Mouse (Mus musculus) thymus, adult 2 months (tissue): Measurements from ENCODE around the gene Nfia. TPM values are rescaled to one million over a fixed set of nuclear protein-coding genes. Genes with fewer than 3 reads are reported as not detected.

Experiments
- DNase-seq: peaks from one replicate; pipeline ENCODE4 v3.0.0; 2021
- H3K27ac ChIP-seq: fragments of 200-500 bp; 2 replicates; pipeline ENCODE4 v1.5.1; 2012; ENCODE audit warnings: low read length, control low read depth; ENCODE audit not compliant: control insufficient read depth, insufficient read depth
- H3K27me3 ChIP-seq: fragments of 200-500 bp; 2 replicates; pipeline ENCODE4 v1.6.1; 2012; ENCODE audit warnings: mild to moderate bottlenecking, low read length, moderate library complexity, mixed read lengths; ENCODE audit not compliant: control insufficient read depth, insufficient read depth
- H3K36me3 ChIP-seq: fragments of 200-500 bp; 2 replicates; pipeline ENCODE4 v1.6.1; 2012; ENCODE audit warnings: mild to moderate bottlenecking, low read length, moderate library complexity; ENCODE audit not compliant: control insufficient read depth, insufficient read depth
- H3K4me1 ChIP-seq: fragments of 200-500 bp; replicated peaks from 2 replicates; pipeline ENCODE4 v1.6.1; 2012; ENCODE audit warnings: low read length; ENCODE audit not compliant: control insufficient read depth, insufficient read depth
- H3K4me3 ChIP-seq: fragments of 200-500 bp; 2 replicates; pipeline ENCODE4 v1.5.1; 2012; ENCODE audit warnings: mild to moderate bottlenecking, low read length, control low read depth, moderate library complexity; ENCODE audit not compliant: control insufficient read depth, insufficient read depth
- CTCF ChIP-seq: fragments of 200-500 bp; IDR thresholded peaks from 2 replicates; pipeline ENCODE4 v1.5.1; 2012; ENCODE audit warnings: mild to moderate bottlenecking, control low read depth, low read length, moderate library complexity, borderline replicate concordance; ENCODE audit not compliant: control insufficient read depth, poor library complexity, insufficient read depth; ENCODE audit errors: extremely low read depth
- POLR2A ChIP-seq: fragments of 200-500 bp; IDR thresholded peaks from 2 replicates; pipeline ENCODE4 v1.6.1; 2012; ENCODE audit warnings: mild to moderate bottlenecking, low read length, control low read depth, moderate library complexity; ENCODE audit not compliant: control insufficient read depth, poor library complexity, insufficient read depth; ENCODE audit errors: extremely low read depth
- WGBS: fragments of 180-500 bp; shearing (Covaris S2); methylation state at CpG from one replicate; pipeline ENCODE4 v1.1.7; 2018; 5-methylcytosine and 5-hydroxymethylcytosine counted together
- polyA plus RNA-seq: library from polyadenylated mRNA; depleted of rRNA; stranded (reverse); fragments of >200 nt; gene quantifications from 2 replicates; pipeline ENCODE4 v1.2.3, GENCODE M21; 2012

Nfia gene
- polyA plus RNA-seq, 1 experiment, result 26.4 TPM

- DNase-seq, result no peak
- no peaks in the 10 kb centered on the region for H3K36me3 ChIP-seq
- H3K27me3 ChIP-seq, result no peaks in the 10 kb centered on the region
- H3K27ac ChIP-seq, result no peak overlapping the region
- no peak overlapping the region for H3K4me3 ChIP-seq
- TF ChIP-seq CTCF (no peak), POLR2A (no peak)
- 89% methylated on average over 3 of the region's 3 CpGs for WGBS
- H3K4me1 ChIP-seq, result no peaks in the 10 kb centered on the region
Observed at GRCm38 (mm10) chr4:97816753-97817152, 44.2 kb downstream of the Nfia start.

- Histone ChIP-seq H3K36me3 (no peaks in the 10 kb centered on the region), H3K4me1 (no peaks in the 10 kb centered on the region), H3K27me3 (no peaks in the 10 kb centered on the region), H3K27ac (no peak overlapping the region), H3K4me3 (no peak overlapping the region)
- no peak for TF ChIP-seq POLR2A
- no peak for TF ChIP-seq CTCF
- WGBS, result 96% methylated on average over 1 of the region's 1 CpGs
- DNase-seq, result no peak
Observed at GRCm38 (mm10) chr4:97817741-97818140, 45.2 kb downstream of the Nfia start.

- Histone ChIP-seq H3K4me1 (no peaks in the 10 kb centered on the region), H3K27me3 (no peaks in the 10 kb centered on the region), H3K4me3 (no peak overlapping the region), H3K27ac (no peak overlapping the region), H3K36me3 (no peaks in the 10 kb centered on the region)
- no peak for DNase-seq
- 92% methylated on average over 3 of the region's 3 CpGs for WGBS
- TF ChIP-seq CTCF (no peak), POLR2A (no peak)
Observed at GRCm38 (mm10) chr4:97818498-97818897, 46.0 kb downstream of the Nfia start.

- no peaks in the 10 kb centered on the region for H3K4me1 ChIP-seq
- TF ChIP-seq CTCF (no peak), POLR2A (no peak)
- no peaks in the 10 kb centered on the region for H3K36me3 ChIP-seq
- 91% methylated on average over 8 of the region's 8 CpGs for WGBS
- no peak overlapping the region for H3K4me3 ChIP-seq
- H3K27me3 ChIP-seq, result no peaks in the 10 kb centered on the region
- H3K27ac ChIP-seq, result no peak overlapping the region
- DNase-seq, result no peak
Observed at GRCm38 (mm10) chr4:97819101-97819500, 46.6 kb downstream of the Nfia start.

GRCm38 (mm10) chr4:97820474-97821259 lies 48.1 kb downstream of the Nfia start:
- Histone ChIP-seq H3K4me1 (no peaks in the 10 kb centered on the region), H3K27ac (no peak overlapping the region), H3K36me3 (no peaks in the 10 kb centered on the region), H3K4me3 (no peak overlapping the region), H3K27me3 (no peaks in the 10 kb centered on the region)
- WGBS, result 96% methylated on average over 4 of the region's 4 CpGs
- TF ChIP-seq CTCF (no peak), POLR2A (no peak)
- no peak for DNase-seq

GRCm38 (mm10) chr4:97821556-97822251 lies 49.2 kb downstream of the Nfia start:
- no peaks in the 10 kb centered on the region for H3K36me3 ChIP-seq
- no peak overlapping the region for H3K4me3 ChIP-seq
- no peak overlapping the region for H3K27ac ChIP-seq
- H3K4me1 ChIP-seq, result no peaks in the 10 kb centered on the region
- H3K27me3 ChIP-seq, result no peaks in the 10 kb centered on the region
- 69% methylated on average over 4 of the region's 4 CpGs for WGBS
- no peak for TF ChIP-seq POLR2A
- TF ChIP-seq CTCF, result no peak
- DNase-seq, result no peak
